Mouse (Mus musculus) kidney, embryonic 14.5 days (tissue): ENCODE data around the gene Slco1a5. TPM values are rescaled to one million over a fixed set of nuclear protein-coding genes. Genes with fewer than 3 reads are reported as not detected.

Source experiments
- ATAC-seq: fragments of 200-750 bp; cut with Nextera tagmentation; 2 replicates; pipeline ENCODE4 v1.8.0; 2017; ENCODE audit warnings: moderate number of reproducible peaks, mild to moderate bottlenecking, moderate TSS enrichment, moderate library complexity; ENCODE audit not compliant: low FRiP score, low TSS enrichment
- H3K27ac ChIP-seq: fragments of 300-500 bp; sonication (generic); 2 replicates; pipeline ENCODE4 v1.5.1; 2014; ENCODE audit warnings: low read depth, mild to moderate bottlenecking, low read length, moderate library complexity, mixed read lengths
- H3K27me3 ChIP-seq: fragments of 300-500 bp; sonication (generic); 2 replicates; pipeline ENCODE4 v1.6.1; 2014; ENCODE audit warnings: mild to moderate bottlenecking, low read length; ENCODE audit not compliant: control insufficient read depth, insufficient read depth
- H3K36me3 ChIP-seq: fragments of 300-500 bp; sonication (generic); 2 replicates; pipeline ENCODE4 v1.6.1; 2014; ENCODE audit warnings: low read length, mixed read lengths; ENCODE audit not compliant: control insufficient read depth, insufficient read depth
- H3K4me1 ChIP-seq: fragments of 300-500 bp; sonication (generic); 2 replicates; pipeline ENCODE4 v1.6.1; 2014; ENCODE audit warnings: low read length, mixed read lengths; ENCODE audit not compliant: control insufficient read depth, insufficient read depth
- H3K4me2 ChIP-seq: fragments of 300-500 bp; sonication (generic); replicated peaks from 2 replicates; pipeline ENCODE4 v1.6.1; 2014; ENCODE audit warnings: low read depth, mild to moderate bottlenecking, low read length
- H3K4me3 ChIP-seq: fragments of 300-500 bp; sonication (generic); 2 replicates; pipeline ENCODE4 v1.5.1; 2014; ENCODE audit warnings: mild to moderate bottlenecking, low read length
- H3K9ac ChIP-seq: fragments of 300-500 bp; sonication (generic); 2 replicates; pipeline ENCODE4 v1.6.1; 2014; ENCODE audit warnings: low read depth, mild to moderate bottlenecking, low read length, moderate library complexity
- H3K9me3 ChIP-seq: fragments of 300-500 bp; sonication (generic); 2 replicates; pipeline ENCODE4 v1.6.1; 2016; ENCODE audit warnings: low read length; ENCODE audit not compliant: control insufficient read depth
- WGBS: fragments of 180-500 bp; shearing (Covaris S2); extraction: QIAGEN DNeasy Blood & Tissue Kit; methylation state at CpG from one replicate; pipeline ENCODE4 v1.1.7; 2014; 5-methylcytosine and 5-hydroxymethylcytosine counted together
- polyA plus RNA-seq: library from polyadenylated mRNA; unstranded; fragments of >200 nt; fragmentation: Nextera tagmentation; extraction: Ambion mirVana; gene quantifications from 2 replicates; pipeline ENCODE4 v1.2.1, GENCODE M21; 2014

Slco1a5 gene
- polyA plus RNA-seq, 1 experiment from 2014 or later: 0.12 TPM

DNA sequence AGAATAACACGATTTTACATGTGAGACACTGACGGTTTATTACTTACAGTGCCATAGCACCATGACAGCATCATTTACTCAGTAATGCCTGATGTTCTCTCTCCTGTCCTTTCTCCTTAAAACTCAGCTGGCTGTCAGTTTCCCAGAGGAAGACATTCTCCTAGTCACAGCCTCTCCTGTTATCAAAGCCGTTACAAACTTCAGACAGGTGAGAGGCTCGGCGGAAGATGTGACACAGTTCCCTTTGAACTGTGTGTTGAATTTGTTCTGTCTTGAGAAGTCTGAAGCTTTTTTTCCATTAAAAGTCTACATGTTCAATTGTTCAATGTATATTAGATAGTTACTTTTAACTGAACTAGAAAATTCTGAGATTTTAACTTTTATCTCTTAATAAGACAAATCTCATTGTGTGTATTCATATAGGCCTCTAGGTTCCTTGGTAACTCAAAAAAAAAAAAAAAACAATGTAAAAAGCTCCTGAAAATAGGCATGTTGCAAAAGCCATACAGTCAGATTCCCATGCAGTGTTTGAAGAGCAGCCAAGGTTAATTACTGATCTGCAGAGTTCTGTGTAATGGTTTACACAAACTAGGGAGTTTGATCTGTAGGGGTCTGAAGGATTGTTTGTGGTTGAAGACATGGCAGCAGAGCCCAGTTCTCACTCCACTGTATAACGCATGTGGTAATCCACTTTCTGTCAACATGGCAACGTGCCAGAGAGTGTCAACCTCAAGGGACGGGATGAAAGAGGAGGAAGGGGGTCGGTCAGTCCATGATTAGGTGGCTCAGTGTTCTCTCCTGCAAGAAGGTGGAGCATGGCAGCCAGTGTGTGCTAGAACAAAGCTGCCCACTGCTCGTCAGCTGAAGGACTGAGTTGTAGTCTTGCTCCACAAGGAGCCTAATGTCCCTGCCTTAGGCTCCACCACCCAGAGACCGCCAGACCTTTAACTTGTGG is 24.9 kb upstream of the Slco1a5 start:
- Histone ChIP-seq H3K9me3 (no peaks in the 10 kb centered on the region), H3K4me3 (no peak overlapping the region), H3K4me2 (no peak overlapping the region), H3K4me1 (no peaks in the 10 kb centered on the region; the same call in 1 of the 2 replicates), H3K9ac (no peak overlapping the region), H3K27ac (no peak overlapping the region), H3K27me3 (no peaks in the 10 kb centered on the region), H3K36me3 (peaks cover 24% of the 10 kb centered on the region)
- no peak for ATAC-seq
- 84% methylated on average over 11 of the region's 11 CpGs for WGBS

DNA sequence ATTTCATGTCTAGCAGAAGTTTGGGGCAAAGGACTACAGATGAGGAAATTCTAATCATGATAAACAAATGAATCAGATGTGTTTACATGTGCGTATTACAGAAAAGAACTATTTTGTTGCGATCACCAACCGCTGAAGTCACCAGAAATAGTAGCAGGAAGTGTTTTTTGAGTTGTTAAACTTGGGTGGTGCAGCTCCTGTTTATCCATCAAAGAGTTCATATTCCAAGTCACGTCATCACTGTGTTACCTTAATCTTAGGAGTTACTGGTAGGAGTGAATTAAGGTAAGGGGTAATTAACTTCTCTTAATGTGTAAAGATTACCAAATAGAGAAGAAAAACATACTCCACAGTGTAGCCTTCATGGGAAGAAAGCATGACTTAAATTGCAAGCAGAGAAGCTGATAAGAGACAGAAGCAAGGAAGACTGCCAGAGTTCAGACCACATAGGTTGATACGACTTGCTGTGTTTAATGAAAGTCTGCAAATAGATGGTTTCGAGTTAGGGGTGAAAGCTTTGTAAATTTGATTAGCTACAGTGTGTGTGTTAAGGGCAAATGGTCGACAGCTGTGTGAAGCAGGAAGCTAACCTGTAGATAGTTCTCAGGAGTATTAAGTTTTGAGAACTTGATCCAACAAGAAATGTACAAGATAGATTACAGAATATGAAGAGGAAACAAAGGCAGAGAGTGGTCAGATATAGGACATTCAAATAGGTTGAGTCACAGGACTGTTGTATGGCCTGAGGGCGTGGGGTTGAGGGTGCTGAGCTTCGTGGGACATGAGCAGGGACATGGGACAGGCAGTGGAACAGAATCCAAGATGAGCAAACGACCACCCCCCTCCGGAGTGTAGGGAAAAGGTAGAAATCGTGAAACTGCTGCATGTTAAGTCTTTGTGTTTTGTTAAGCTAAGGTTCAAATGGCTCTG is 23.7 kb upstream of the Slco1a5 start:
- 56% methylated on average over 12 of the region's 12 CpGs for WGBS
- H3K9me3 ChIP-seq: no peaks in the 10 kb centered on the region
- H3K9ac ChIP-seq: peak overlapping the region; percentile 57; the same call in 1 of the 2 replicates
- H3K27me3 ChIP-seq: no peaks in the 10 kb centered on the region
- H3K36me3 ChIP-seq: peaks cover 17% of the 10 kb centered on the region
- ATAC-seq: no peak
- peak overlapping the region; percentile 75 for H3K4me3 ChIP-seq
- peak overlapping the region; percentile 49 for H3K4me2 ChIP-seq
- no peaks in the 10 kb centered on the region; the same call in 1 of the 2 replicates for H3K4me1 ChIP-seq
- H3K27ac ChIP-seq: no peak overlapping the region

DNA sequence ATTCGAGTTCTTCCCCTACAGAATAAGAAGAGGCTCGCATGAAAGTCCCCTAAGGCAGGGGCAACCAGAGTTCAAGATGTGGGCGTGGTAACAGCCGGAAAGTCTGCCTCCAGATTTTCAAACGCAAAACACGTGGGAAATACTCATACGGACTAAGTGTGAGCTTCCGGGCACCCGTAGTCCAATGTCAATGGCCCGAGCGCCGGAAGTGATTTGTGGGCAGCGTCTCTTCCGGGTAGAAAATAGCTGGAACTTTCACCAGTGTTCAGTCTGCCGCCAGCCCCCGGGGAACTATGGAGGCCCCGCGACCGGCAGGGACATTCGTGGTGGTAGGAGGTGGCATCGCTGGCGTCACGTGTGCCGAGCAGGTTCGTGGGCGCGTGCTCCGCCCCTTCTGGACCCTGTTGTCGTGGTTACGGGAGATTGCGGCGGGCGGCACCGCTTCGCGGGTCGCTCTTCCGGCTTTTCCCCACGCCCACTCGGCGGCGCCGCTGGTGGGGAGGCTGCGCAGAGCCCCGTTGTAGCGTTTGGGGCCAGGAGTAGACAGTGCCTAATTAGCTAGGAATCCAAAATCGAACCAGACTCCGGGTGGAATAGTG is 22.8 kb upstream of the Slco1a5 start, which contains the start of gene Pyroxd1:
Pyroxd1 (plus strand) TSS at position 215 of the 599 bp plus-strand sequence.
- peak; percentile 95 for ATAC-seq

DNA sequence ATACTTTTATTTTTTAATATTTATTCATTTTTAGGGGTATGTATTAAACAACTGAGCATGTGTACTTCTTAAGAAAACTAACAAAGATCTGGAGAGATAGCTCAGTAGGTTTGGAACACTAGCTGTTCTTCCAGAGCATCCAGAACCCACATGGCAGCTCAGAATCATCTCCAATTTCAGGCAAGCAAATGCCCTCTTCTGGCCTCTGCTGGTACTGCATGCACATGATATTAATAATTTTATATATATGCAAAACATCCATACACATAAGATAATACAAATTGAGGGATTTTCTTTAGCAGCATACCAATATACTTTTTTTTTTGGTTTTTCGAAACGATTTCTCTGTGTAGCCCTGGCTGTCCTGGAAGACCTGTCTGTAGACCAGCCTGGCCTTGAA is 20.8 kb upstream of the Slco1a5 start:
- ATAC-seq: no peak
- Histone ChIP-seq H3K27ac (no peak overlapping the region), H3K9ac (no peak overlapping the region), H3K9me3 (no peaks in the 10 kb centered on the region), H3K36me3 (no peaks in the 10 kb centered on the region), H3K4me1 (no peaks in the 10 kb centered on the region; the same call in 1 of the 2 replicates), H3K27me3 (no peaks in the 10 kb centered on the region), H3K4me3 (no peak overlapping the region), H3K4me2 (no peak overlapping the region)
- whole genome bisulfite sequencing: 87% methylated on average over 2 of the region's 2 CpGs

More for the DNA sequence above, 22.8 kb upstream of the Slco1a5 start, which contains the start of gene Pyroxd1:
- under 1% methylated on average over 48 of the region's 48 CpGs for WGBS
- peak within 1 kb of the TSS; percentile 57 for H3K9ac ChIP-seq
- no peaks in the 10 kb centered on the region for H3K27me3 ChIP-seq
- peaks cover 11% of the 10 kb centered on the region for H3K36me3 ChIP-seq
- no peaks in the 10 kb centered on the region for H3K9me3 ChIP-seq
- H3K4me1 ChIP-seq: no peaks in the 10 kb centered on the region; the same call in 1 of the 2 replicates
- H3K4me2 ChIP-seq: peak within 1 kb of the TSS; percentile 49
- H3K27ac ChIP-seq: peak within 1 kb of the TSS; percentile 80; the same call in 1 of the 2 replicates
- H3K4me3 ChIP-seq: peak within 1 kb of the TSS; percentile 75

DNA sequence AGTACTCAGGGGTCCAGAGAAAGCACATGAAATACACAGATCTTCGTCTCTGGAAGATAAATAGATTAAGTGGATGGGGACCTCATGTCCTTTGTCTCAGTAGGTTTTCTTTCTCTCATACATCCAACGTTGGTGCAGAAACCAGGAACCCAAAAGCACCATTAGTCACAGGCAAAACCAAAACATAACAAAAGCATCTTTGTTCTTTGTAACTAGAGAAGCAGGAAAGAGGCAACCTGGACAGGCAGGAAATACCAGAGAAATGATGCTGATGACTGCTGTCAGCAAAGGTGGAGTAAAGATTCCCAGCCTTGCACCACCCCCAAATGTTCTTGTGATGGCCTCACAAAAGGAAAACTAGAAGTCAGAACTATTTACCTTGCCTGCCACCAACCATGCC is 16.8 kb upstream of the Slco1a5 start:
- H3K27ac ChIP-seq: no peak overlapping the region
- 34% methylated on average over 2 of the region's 2 CpGs for WGBS

DNA sequence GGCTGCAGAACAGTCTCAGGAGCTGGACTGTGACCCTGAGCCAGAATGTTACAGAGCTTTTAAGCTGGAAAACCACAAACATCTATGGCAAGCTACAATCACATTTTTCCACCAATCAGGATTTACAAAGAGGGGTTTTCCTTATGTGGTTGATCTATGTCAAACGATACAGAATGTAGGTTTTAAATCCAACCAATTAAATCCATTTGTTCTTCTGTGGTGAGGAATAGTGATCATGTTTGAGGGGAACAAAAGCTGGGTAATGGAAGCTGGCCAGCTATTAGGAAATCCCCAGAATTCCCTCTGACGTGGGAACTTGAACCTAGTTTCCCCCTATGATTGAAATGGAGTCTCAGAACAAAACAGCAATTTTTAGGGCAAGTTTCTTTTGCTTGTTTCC is 16.2 kb upstream of the Slco1a5 start:
- no peaks in the 10 kb centered on the region for H3K4me1 ChIP-seq
- no peak overlapping the region for H3K27ac ChIP-seq
- H3K4me2 ChIP-seq: no peak overlapping the region
- H3K9me3 ChIP-seq: no peaks in the 10 kb centered on the region
- no peaks in the 10 kb centered on the region for H3K27me3 ChIP-seq
- no peak overlapping the region for H3K9ac ChIP-seq
- 86% methylated on average over 2 of the region's 2 CpGs for WGBS
- no peaks in the 10 kb centered on the region for H3K36me3 ChIP-seq
- no peak for ATAC-seq
- no peak overlapping the region for H3K4me3 ChIP-seq

More for the DNA sequence above, 16.8 kb upstream of the Slco1a5 start:
- Histone ChIP-seq H3K9me3 (no peaks in the 10 kb centered on the region), H3K4me1 (no peaks in the 10 kb centered on the region), H3K4me3 (no peak overlapping the region), H3K27me3 (no peaks in the 10 kb centered on the region), H3K4me2 (no peak overlapping the region), H3K9ac (no peak overlapping the region), H3K36me3 (no peaks in the 10 kb centered on the region)
- no peak for ATAC-seq

DNA sequence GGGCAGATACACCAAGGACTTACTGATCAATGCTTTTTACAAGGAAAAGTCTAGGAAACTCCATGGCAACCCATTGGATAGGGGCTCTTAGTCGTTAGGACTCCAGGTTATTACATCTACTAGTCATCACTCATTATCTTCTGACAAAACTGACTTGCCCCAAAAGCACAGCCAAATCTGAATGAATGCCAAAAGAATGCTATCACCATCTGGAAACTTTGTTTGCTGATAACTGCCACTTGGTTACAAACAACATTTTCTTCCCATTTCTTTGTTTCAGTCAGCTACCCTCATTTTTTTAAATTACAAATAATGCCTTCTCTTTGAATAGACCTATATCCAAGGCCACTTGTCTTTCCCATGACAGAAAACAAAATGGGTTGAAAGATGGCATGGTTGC is 6.4 kb upstream of the Slco1a5 start:
- Histone ChIP-seq H3K4me2 (no peak overlapping the region), H3K36me3 (no peaks in the 10 kb centered on the region), H3K9ac (no peak overlapping the region), H3K27me3 (no peaks in the 10 kb centered on the region), H3K4me3 (no peak overlapping the region), H3K4me1 (no peaks in the 10 kb centered on the region), H3K9me3 (no peaks in the 10 kb centered on the region), H3K27ac (no peak overlapping the region)
- no peak for ATAC-seq
- WGBS: 83% methylated on average over 1 of the region's 1 CpGs

DNA sequence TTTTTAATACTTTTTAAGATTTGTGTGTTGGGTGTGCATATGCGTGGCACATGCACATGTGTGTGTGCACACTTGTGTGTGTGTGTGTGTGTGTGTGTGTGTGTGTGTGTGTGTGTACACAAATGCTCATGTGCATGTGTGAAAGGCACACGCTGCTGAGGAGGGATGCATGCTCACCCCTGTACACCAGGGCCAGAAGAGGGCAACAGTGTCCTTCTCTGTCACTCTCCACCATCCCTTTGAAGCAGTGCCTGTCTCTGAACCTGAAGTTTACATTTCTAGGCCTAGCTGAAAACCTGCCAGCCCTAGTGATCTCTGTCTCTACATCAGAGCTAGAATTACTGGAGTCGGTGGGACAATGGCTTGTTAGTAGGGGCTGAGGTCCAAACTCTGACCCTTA is 3.8 kb upstream of the Slco1a5 start:
- no peak for ATAC-seq
- Histone ChIP-seq H3K27ac (no peak overlapping the region), H3K4me2 (no peak overlapping the region), H3K4me3 (no peak overlapping the region), H3K9me3 (no peaks in the 10 kb centered on the region), H3K27me3 (no peaks in the 10 kb centered on the region), H3K9ac (no peak overlapping the region), H3K4me1 (no peaks in the 10 kb centered on the region), H3K36me3 (no peaks in the 10 kb centered on the region)
- WGBS: 78% methylated on average over 3 of the region's 3 CpGs
